Mouse (Mus musculus): ENCODE measurements around the gene Has3.

Has3 gene

GRCm38 (mm10) chr8:106913631-106914030 is 43.6 kb downstream of the Has3 start:
- no peak for TF ChIP-seq GATA4 (IDR thresholded peaks at IDR 0.05; ENCODE audit: insufficient replicate concordance, low read length)

- TF ChIP-seq GATA4 (IDR thresholded peaks at IDR 0.05; ENCODE audit: insufficient replicate concordance, low read length) = no peak
Observed at GRCm38 (mm10) chr8:106919721-106920394, 49.8 kb downstream of the Has3 start.

- TF ChIP-seq GATA4 (IDR thresholded peaks at IDR 0.05; ENCODE audit: insufficient replicate concordance, low read length) = no peak
Observed at GRCm38 (mm10) chr8:106920395-106920741, 50.3 kb downstream of the Has3 start.

- TF ChIP-seq GATA4 (IDR thresholded peaks at IDR 0.05; ENCODE audit: insufficient replicate concordance, low read length) = no peak
Observed at GRCm38 (mm10) chr8:106924057-106924456, 54.0 kb downstream of the Has3 start.

- no peak for TF ChIP-seq GATA4 (IDR thresholded peaks at IDR 0.05; ENCODE audit: insufficient replicate concordance, low read length)
Observed at GRCm38 (mm10) chr8:106924904-106925349, 54.9 kb downstream of the Has3 start.

GRCm38 (mm10) chr8:106925446-106925845 is 55.4 kb downstream of the Has3 start:
- no peak for TF ChIP-seq GATA4 (IDR thresholded peaks at IDR 0.05; ENCODE audit: insufficient replicate concordance, low read length)

- no peak for TF ChIP-seq GATA4 (IDR thresholded peaks at IDR 0.05; ENCODE audit: insufficient replicate concordance, low read length)
Observed at GRCm38 (mm10) chr8:106927247-106927646, 57.2 kb downstream of the Has3 start.

GRCm38 (mm10) chr8:106929155-106929913 is 59.3 kb downstream of the Has3 start:
- TF ChIP-seq GATA4 (IDR thresholded peaks at IDR 0.05; ENCODE audit: insufficient replicate concordance, low read length) = peak; percentile 75; the same call in 1 of the 2 replicates

GRCm38 (mm10) chr8:106929921-106930320 is 59.9 kb downstream of the Has3 start:
- TF ChIP-seq GATA4 (IDR thresholded peaks at IDR 0.05; ENCODE audit: insufficient replicate concordance, low read length) = no peak

GRCm38 (mm10) chr8:106932376-106933065 is 62.5 kb downstream of the Has3 start:
- TF ChIP-seq GATA4 (IDR thresholded peaks at IDR 0.05; ENCODE audit: insufficient replicate concordance, low read length) = no peak

GRCm38 (mm10) chr8:106933506-106934143 is 63.6 kb downstream of the Has3 start:
- no peak for TF ChIP-seq GATA4 (IDR thresholded peaks at IDR 0.05; ENCODE audit: insufficient replicate concordance, low read length)

Measured in liver, adult (tissue).